Mouse (Mus musculus): ENCODE results near the gene Zfp286. TPM values are rescaled to one million over a fixed set of nuclear protein-coding genes. Genes with fewer than 3 reads are reported as not detected.
A peak's percentile ranks its signal among the peaks of the same experiment; 100 is the strongest.

Gene Zfp286
- 28.6 and 29.4 TPM in 2 replicates for polyA plus RNA-seq (2014; fragmentation: Nextera tagmentation; extraction: Ambion mirVana)

GRCm38 (mm10) chr11:62788935-62789616 lies at the start of gene Zfp286:
Gene Zfp286 (minus strand): TSS chr11:62789462.
- H3K9ac ChIP-seq (ENCODE audit: low read length), result peak within 1 kb of the TSS; percentile 89
- peak; percentile 94 for DNase-seq (ENCODE audit: low spot score)
- H3K9me3 ChIP-seq (ENCODE audit: control insufficient read depth, low read length), result no peaks in the 10 kb centered on the region
- H3K4me2 ChIP-seq (ENCODE audit: low read depth), result peak within 1 kb of the TSS; percentile 78
- H3K27me3 ChIP-seq (ENCODE audit: control insufficient read depth, insufficient read depth, low read length), result no peaks in the 10 kb centered on the region
- H3K4me3 ChIP-seq (ENCODE audit: low read depth, low read length), result peak within 1 kb of the TSS; percentile 57
- no peaks in the 10 kb centered on the region for H3K4me1 ChIP-seq (ENCODE audit: control insufficient read depth, insufficient read depth, low read length)
- H3K36me3 ChIP-seq (ENCODE audit: control insufficient read depth, insufficient read depth, low read length), result peaks cover 5% of the 10 kb centered on the region
- ATAC-seq (ENCODE audit: insufficient read depth, low FRiP score, low TSS enrichment), result peak; percentile 94
- WGBS, result 8% methylated on average over 34 of the region's 34 CpGs
- H3K27ac ChIP-seq (ENCODE audit: low read depth, low read length), result no peak within 1 kb of the TSS

- H3K4me1 ChIP-seq (ENCODE audit: control insufficient read depth, insufficient read depth, low read length), result no peaks in the 10 kb centered on the region
- no peaks in the 10 kb centered on the region for H3K36me3 ChIP-seq (ENCODE audit: control insufficient read depth, insufficient read depth, low read length)
- H3K27me3 ChIP-seq (ENCODE audit: control insufficient read depth, insufficient read depth, low read length), result no peaks in the 10 kb centered on the region
- DNase-seq (ENCODE audit: low spot score), result no peak
- H3K9me3 ChIP-seq (ENCODE audit: control insufficient read depth, low read length), result no peaks in the 10 kb centered on the region
- H3K27ac ChIP-seq (ENCODE audit: low read depth, low read length), result no peak overlapping the region
- no peak overlapping the region for H3K9ac ChIP-seq (ENCODE audit: low read length)
- no peak overlapping the region for H3K4me2 ChIP-seq (ENCODE audit: low read depth)
- H3K4me3 ChIP-seq (ENCODE audit: low read depth, low read length), result no peak overlapping the region
- ATAC-seq (ENCODE audit: insufficient read depth, low FRiP score, low TSS enrichment), result no peak
These were observed 42.6 kb upstream of the Zfp286 start for GRCm38 (mm10) chr11:62831906-62832305.

- Histone ChIP-seq H3K27me3 (ENCODE audit: control insufficient read depth, insufficient read depth, low read length) (no peaks in the 10 kb centered on the region), H3K4me2 (ENCODE audit: low read depth) (no peak overlapping the region), H3K4me1 (ENCODE audit: control insufficient read depth, insufficient read depth, low read length) (no peaks in the 10 kb centered on the region), H3K9ac (ENCODE audit: low read length) (no peak overlapping the region), H3K4me3 (ENCODE audit: low read depth, low read length) (no peak overlapping the region), H3K27ac (ENCODE audit: low read depth, low read length) (no peak overlapping the region), H3K9me3 (ENCODE audit: control insufficient read depth, low read length) (no peaks in the 10 kb centered on the region), H3K36me3 (ENCODE audit: control insufficient read depth, insufficient read depth, low read length) (no peaks in the 10 kb centered on the region)
- WGBS, result 91% methylated on average over 2 of the region's 2 CpGs
- DNase-seq (ENCODE audit: low spot score) (no peak), ATAC-seq (ENCODE audit: insufficient read depth, low FRiP score, low TSS enrichment) (no peak)
These were observed 41.1 kb upstream of the Zfp286 start for GRCm38 (mm10) chr11:62830387-62830786.

- Histone ChIP-seq H3K27me3 (ENCODE audit: control insufficient read depth, insufficient read depth, low read length) (no peaks in the 10 kb centered on the region), H3K4me1 (ENCODE audit: control insufficient read depth, insufficient read depth, low read length) (no peaks in the 10 kb centered on the region), H3K36me3 (ENCODE audit: control insufficient read depth, insufficient read depth, low read length) (no peaks in the 10 kb centered on the region), H3K4me2 (ENCODE audit: low read depth) (no peak overlapping the region), H3K27ac (ENCODE audit: low read depth, low read length) (no peak overlapping the region), H3K4me3 (ENCODE audit: low read depth, low read length) (no peak overlapping the region), H3K9me3 (ENCODE audit: control insufficient read depth, low read length) (no peaks in the 10 kb centered on the region), H3K9ac (ENCODE audit: low read length) (no peak overlapping the region)
- DNase-seq (ENCODE audit: low spot score), result no peak
- 82% methylated on average over 3 of the region's 3 CpGs for WGBS
- ATAC-seq (ENCODE audit: insufficient read depth, low FRiP score, low TSS enrichment), result no peak
These were observed 38.6 kb upstream of the Zfp286 start for GRCm38 (mm10) chr11:62827911-62828310.

- ATAC-seq (ENCODE audit: insufficient read depth, low FRiP score, low TSS enrichment) (no peak), DNase-seq (ENCODE audit: low spot score) (no peak)
- Histone ChIP-seq H3K9me3 (ENCODE audit: control insufficient read depth, low read length) (no peaks in the 10 kb centered on the region), H3K4me2 (ENCODE audit: low read depth) (no peak overlapping the region), H3K27ac (ENCODE audit: low read depth, low read length) (no peak overlapping the region), H3K27me3 (ENCODE audit: control insufficient read depth, insufficient read depth, low read length) (no peaks in the 10 kb centered on the region), H3K9ac (ENCODE audit: low read length) (no peak overlapping the region), H3K4me1 (ENCODE audit: control insufficient read depth, insufficient read depth, low read length) (no peaks in the 10 kb centered on the region), H3K4me3 (ENCODE audit: low read depth, low read length) (no peak overlapping the region), H3K36me3 (ENCODE audit: control insufficient read depth, insufficient read depth, low read length) (no peaks in the 10 kb centered on the region)
- WGBS, result 91% methylated on average over 4 of the region's 4 CpGs
These were observed 37.9 kb upstream of the Zfp286 start for GRCm38 (mm10) chr11:62827135-62827534.

GRCm38 (mm10) chr11:62826106-62826733 lies 37.0 kb upstream of the Zfp286 start:
- WGBS, result 64% methylated on average over 6 of the region's 6 CpGs
- H3K9ac ChIP-seq (ENCODE audit: low read length), result no peak overlapping the region
- no peaks in the 10 kb centered on the region for H3K9me3 ChIP-seq (ENCODE audit: control insufficient read depth, low read length)
- no peak overlapping the region for H3K4me2 ChIP-seq (ENCODE audit: low read depth)
- DNase-seq (ENCODE audit: low spot score), result no peak
- no peak overlapping the region for H3K4me3 ChIP-seq (ENCODE audit: low read depth, low read length)
- ATAC-seq (ENCODE audit: insufficient read depth, low FRiP score, low TSS enrichment), result no peak
- H3K4me1 ChIP-seq (ENCODE audit: control insufficient read depth, insufficient read depth, low read length), result no peaks in the 10 kb centered on the region
- no peaks in the 10 kb centered on the region for H3K36me3 ChIP-seq (ENCODE audit: control insufficient read depth, insufficient read depth, low read length)
- no peak overlapping the region for H3K27ac ChIP-seq (ENCODE audit: low read depth, low read length)
- H3K27me3 ChIP-seq (ENCODE audit: control insufficient read depth, insufficient read depth, low read length), result no peaks in the 10 kb centered on the region

DNA sequence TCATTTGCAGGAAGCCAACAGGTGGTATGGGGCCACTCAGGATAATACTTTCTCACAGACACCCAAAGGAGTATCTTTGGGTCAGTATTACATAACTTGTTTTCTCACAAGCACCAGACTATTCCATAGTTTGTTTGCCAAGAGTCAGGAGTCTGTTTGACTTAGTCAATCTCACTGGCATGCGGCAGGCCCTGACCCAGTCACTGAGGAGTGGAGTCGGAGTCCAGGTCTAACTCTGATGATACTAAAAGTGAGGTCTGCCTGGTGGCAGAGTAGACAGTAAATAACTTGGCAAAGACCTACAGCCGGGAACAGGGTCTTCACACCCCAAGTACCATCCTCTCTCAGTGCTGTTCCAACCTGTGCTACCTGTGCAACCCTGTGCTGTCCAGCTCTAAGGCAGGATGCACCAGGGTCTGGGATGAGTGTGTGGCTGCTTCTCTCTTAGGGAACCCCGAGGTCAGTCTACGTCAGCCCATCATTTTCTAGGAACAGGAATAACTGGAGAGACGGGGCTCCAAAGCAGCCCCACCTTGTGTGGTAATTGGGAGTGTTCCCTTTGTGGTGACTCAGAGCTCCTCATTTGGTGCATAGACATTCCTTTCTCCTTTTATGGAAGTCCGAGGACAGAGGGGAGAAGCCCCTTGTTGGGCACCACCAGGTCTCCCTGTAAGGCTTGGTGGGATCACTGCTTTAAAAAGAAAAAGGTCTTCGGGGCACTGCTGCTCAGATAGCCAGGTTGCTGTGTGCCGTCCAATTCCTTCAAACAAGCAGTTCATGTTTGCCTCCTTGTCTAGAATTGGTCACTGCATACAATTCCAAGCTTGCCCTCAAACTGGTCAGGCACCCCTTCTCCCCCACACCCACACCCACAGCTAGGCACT lies 36.2 kb upstream of the Zfp286 start:
- WGBS, result 84% methylated on average over 9 of the region's 9 CpGs
- Histone ChIP-seq H3K4me1 (ENCODE audit: control insufficient read depth, insufficient read depth, low read length) (peaks cover 7% of the 10 kb centered on the region; the same call in 1 of the 2 replicates), H3K36me3 (ENCODE audit: control insufficient read depth, insufficient read depth, low read length) (no peaks in the 10 kb centered on the region), H3K9me3 (ENCODE audit: control insufficient read depth, low read length) (no peaks in the 10 kb centered on the region), H3K27me3 (ENCODE audit: control insufficient read depth, insufficient read depth, low read length) (no peaks in the 10 kb centered on the region), H3K27ac (ENCODE audit: low read depth, low read length) (no peak overlapping the region), H3K4me3 (ENCODE audit: low read depth, low read length) (no peak overlapping the region), H3K9ac (ENCODE audit: low read length) (no peak overlapping the region), H3K4me2 (ENCODE audit: low read depth) (no peak overlapping the region)
- ATAC-seq (ENCODE audit: insufficient read depth, low FRiP score, low TSS enrichment) (no peak), DNase-seq (ENCODE audit: low spot score) (no peak)

DNA sequence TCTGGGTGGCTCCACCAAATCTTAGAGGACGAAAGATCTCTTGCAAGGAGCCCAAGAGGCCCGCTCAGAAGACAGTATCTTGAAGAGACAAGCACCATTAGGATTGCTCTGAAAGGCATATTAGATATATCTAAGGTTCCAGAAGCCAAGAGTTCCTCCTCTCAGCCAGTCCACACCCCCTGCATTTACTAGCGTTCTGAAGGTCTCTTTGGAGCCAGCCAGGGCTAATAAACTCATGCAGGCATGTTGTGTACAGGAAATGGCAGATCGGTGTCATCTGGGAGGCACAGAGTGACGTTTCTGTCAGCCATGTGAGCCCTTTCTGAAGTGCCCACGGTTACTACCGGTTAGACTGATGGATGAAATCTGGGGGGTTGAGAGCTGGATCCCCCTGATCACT lies 34.9 kb upstream of the Zfp286 start:
- Histone ChIP-seq H3K27me3 (ENCODE audit: control insufficient read depth, insufficient read depth, low read length) (no peaks in the 10 kb centered on the region), H3K36me3 (ENCODE audit: control insufficient read depth, insufficient read depth, low read length) (no peaks in the 10 kb centered on the region)
- WGBS, result 67% methylated on average over 7 of the region's 7 CpGs

More for the DNA sequence above, 34.9 kb upstream of the Zfp286 start:
- no peak overlapping the region for H3K4me3 ChIP-seq (ENCODE audit: low read depth, low read length)
- no peaks in the 10 kb centered on the region for H3K9me3 ChIP-seq (ENCODE audit: control insufficient read depth, low read length)
- ATAC-seq (ENCODE audit: insufficient read depth, low FRiP score, low TSS enrichment) (no peak), DNase-seq (ENCODE audit: low spot score) (no peak)
- H3K9ac ChIP-seq (ENCODE audit: low read length), result no peak overlapping the region
- no peak overlapping the region for H3K27ac ChIP-seq (ENCODE audit: low read depth, low read length)
- H3K4me2 ChIP-seq (ENCODE audit: low read depth), result no peak overlapping the region
- H3K4me1 ChIP-seq (ENCODE audit: control insufficient read depth, insufficient read depth, low read length), result peaks cover 11% of the 10 kb centered on the region; the same call in 1 of the 2 replicates
